Mouse (Mus musculus): Measurements from ENCODE around the gene Ccrl2. TPM values are rescaled to one million over a fixed set of nuclear protein-coding genes. Genes with fewer than 3 reads are reported as not detected.
A peak's percentile ranks its signal among the peaks of the same experiment; 100 is the strongest.

The Ccrl2 gene
- total RNA-seq, 2 experiments from 2014 or later = 0.49 to 1.3 TPM

DNA sequence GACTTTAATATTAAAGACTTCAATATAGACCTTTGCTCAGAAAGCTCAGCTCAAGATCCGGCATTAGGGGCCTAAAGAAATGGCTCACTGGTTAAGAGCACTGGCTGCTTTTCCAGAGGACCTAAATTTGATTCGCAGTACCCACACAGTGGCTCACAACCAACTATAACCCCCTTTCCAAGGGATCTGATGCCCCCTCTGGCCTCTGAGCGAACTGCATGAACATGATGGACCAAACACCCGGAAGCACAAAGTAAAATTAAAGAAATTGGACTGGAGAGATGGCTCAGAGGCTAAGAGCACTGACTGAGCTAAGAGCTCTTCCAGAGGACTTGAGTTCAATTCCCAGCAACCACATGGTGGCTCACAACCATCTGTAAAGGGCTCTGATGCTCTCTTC lies 41.7 kb downstream of the Ccrl2 start:
- TF ChIP-seq CTCF (IDR thresholded peaks at IDR 0.05) = peak; percentile 6; the same call in 1 of the 2 replicates
- intact Hi-C loops (cut with DNase I) = no loop called here
- H3K4me3 ChIP-seq = no peak overlapping the region
- H3K27ac ChIP-seq = no peak overlapping the region
- DNase-seq (ENCODE audit: extremely low spot score in 1 of 2, low spot score in 2 of 2) = no peak

GRCm38 (mm10) chr9:111012041-111012440 lies 45.3 kb downstream of the Ccrl2 start:
- DNase-seq (ENCODE audit: extremely low spot score in 1 of 2, low spot score in 2 of 2) = no peak
- H3K4me3 ChIP-seq = no peak overlapping the region
- intact Hi-C loops (cut with DNase I) = no loop called here
- TF ChIP-seq CTCF (IDR thresholded peaks at IDR 0.05) = no peak
- H3K27ac ChIP-seq = no peak overlapping the region

- Histone ChIP-seq H3K4me3 (no peak overlapping the region), H3K27ac (no peak overlapping the region)
- TF ChIP-seq CTCF (IDR thresholded peaks at IDR 0.05) = no peak
- intact Hi-C loops (cut with DNase I) = no loop called here
- DNase-seq (ENCODE audit: extremely low spot score in 1 of 2, low spot score in 2 of 2) = no peak
Observed at GRCm38 (mm10) chr9:111011550-111011949, 45.8 kb downstream of the Ccrl2 start.

DNA sequence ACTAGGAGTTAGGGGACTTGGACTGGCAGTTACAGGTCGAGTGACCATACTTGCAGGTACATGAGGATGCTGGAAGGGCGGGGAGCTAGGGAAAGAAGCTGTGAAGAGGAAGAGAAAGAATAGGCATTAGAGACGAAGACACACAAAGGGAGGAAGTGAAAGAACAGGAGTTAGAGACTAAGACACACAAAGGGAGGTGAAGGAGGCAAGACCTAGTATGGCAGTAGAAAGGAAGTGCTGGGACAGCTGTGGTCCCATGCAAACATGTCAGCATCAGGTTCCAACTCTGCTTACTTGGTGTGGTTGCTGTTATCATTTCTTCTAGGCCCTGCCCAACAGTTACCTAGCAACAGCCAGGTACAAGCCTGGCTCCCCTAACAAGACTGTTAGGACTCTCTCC lies 47.6 kb downstream of the Ccrl2 start:
- intact Hi-C loops (cut with DNase I) = no loop called here
- no peak overlapping the region for H3K27ac ChIP-seq
- TF ChIP-seq CTCF (IDR thresholded peaks at IDR 0.05) = no peak
- DNase-seq (ENCODE audit: extremely low spot score in 1 of 2, low spot score in 2 of 2) = no peak
- H3K4me3 ChIP-seq = no peak overlapping the region

DNA sequence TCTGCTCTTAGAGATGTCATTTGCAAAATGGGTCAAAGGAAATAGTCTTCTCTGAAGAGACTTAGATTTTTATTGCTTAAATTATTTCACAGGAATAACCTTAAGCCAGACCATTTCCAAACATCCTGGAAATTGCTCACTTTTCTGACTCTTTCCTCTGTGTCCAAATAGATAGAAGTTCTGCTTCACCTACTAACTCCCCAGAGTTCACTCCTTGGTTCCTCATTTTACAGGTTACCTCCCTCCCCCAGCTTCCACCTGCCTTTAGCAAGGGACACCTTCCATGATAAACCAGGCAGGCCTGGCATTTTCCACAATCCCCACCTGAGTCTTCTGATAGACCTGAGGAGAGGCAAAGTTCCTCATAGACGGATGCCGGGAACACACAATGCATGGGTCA lies 50.8 kb downstream of the Ccrl2 start:
- Histone ChIP-seq H3K4me3 (no peak overlapping the region), H3K27ac (no peak overlapping the region)
- DNase-seq (ENCODE audit: extremely low spot score in 1 of 2, low spot score in 2 of 2) = no peak
- intact Hi-C loops (cut with DNase I) = no loop called here
- TF ChIP-seq CTCF (IDR thresholded peaks at IDR 0.05) = no peak

Other genes starting within 250 kb of the Ccrl2 start
- gene Prss44, start 243.5 kb downstream of the Ccrl2 start, total RNA-seq (2021) = not detected
- gene Prss43, start 230.8 kb downstream of the Ccrl2 start, total RNA-seq (2021) = under 1 TPM in 1 of 2 experiments, not detected in 1; 0.14 TPM
- under 1 TPM; 0.38 to 0.49 TPM for gene Prss45, start 222.9 kb downstream of the Ccrl2 start, total RNA-seq (2021)
- not detected for gene Prss46, start 213.0 kb downstream of the Ccrl2 start, total RNA-seq (2021)
- under 1 TPM; 0.93 to 0.94 TPM for gene Prss50, start 199.6 kb downstream of the Ccrl2 start, total RNA-seq (2021)
- 10 to 100 TPM in 1 of 2 experiments, 1 to 10 TPM in 1; 8.4 to 10.8 TPM for gene Als2cl, start 177.6 kb downstream of the Ccrl2 start, total RNA-seq (2021)
- 1 to 10 TPM; 3.0 to 3.4 TPM for gene Tmie, start 177.4 kb downstream of the Ccrl2 start, total RNA-seq (2021)
- not detected for gene Fam240a, start 140.7 kb downstream of the Ccrl2 start, total RNA-seq (2021)
- gene Tdgf1, start 111.4 kb downstream of the Ccrl2 start, total RNA-seq (2021) = under 1 TPM; 0.16 to 0.32 TPM
- 1 to 10 TPM in 1 of 2 experiments, under 1 TPM in 1; 0.84 to 2.1 TPM for gene Lrrc2, start 106.0 kb downstream of the Ccrl2 start, total RNA-seq (2021)
- gene Rtp3, start 66.9 kb downstream of the Ccrl2 start, total RNA-seq (2021) = under 1 TPM; 0.19 to 0.48 TPM
- gene Ltf, start 38.2 kb downstream of the Ccrl2 start, total RNA-seq (2021) = 1 to 10 TPM in 1 of 2 experiments, not detected in 1; 1.1 TPM
- 10 to 100 TPM; 41.2 to 42.3 TPM for gene Lrrfip2, start 60.1 kb upstream of the Ccrl2 start, total RNA-seq (2021)
- gene Mlh1, start 214.3 kb upstream of the Ccrl2 start, total RNA-seq (2021) = 10 to 100 TPM; 12.3 to 18.1 TPM
- 10 to 100 TPM; 79.7 to 81.8 TPM for gene Epm2aip1, start 214.4 kb upstream of the Ccrl2 start, total RNA-seq (2021)

Data from left cerebral cortex, adult 2 months (tissue).